Comparison of ENCODE assay signal across 8 mouse cellular contexts in genomic region chr10:82860181-82860928, GRCm38 (mm10). TPM values are rescaled to one million over a fixed set of nuclear protein-coding genes. Genes with fewer than 3 reads are reported as not detected.
DNase-seq lines count a peak whose midpoint lies in the region; ATAC-seq lines count a peak whose summit lies in the region.

No protein-coding gene starts in this region.

- peak overlapping the region; percentile 91 for H3K27ac ChIP-seq in hindbrain, embryonic 12.5 days
- H3K27ac ChIP-seq in macrophage = peak overlapping the region; percentile 94

- DNase-seq in R1 (ENCODE audit: low read depth, low spot score) = peak; percentile 78
- peak; percentile 79 for DNase-seq in cerebellum, adult 9-11 months
- DNase-seq in frontal cortex, postnatal 14 days (ENCODE audit: low spot score in 2 of 2) = peak; percentile 32 to 54
- peak; percentile 51 to 56 for DNase-seq in layer of hippocampus, postnatal 36 days
- DNase-seq in retina, postnatal 1 day = peak; percentile 82
- DNase-seq in thymus, postnatal 4 days = peak; percentile 75

- peaks cover 27% of the 10 kb centered on the region for H3K4me1 ChIP-seq in hindbrain, embryonic 12.5 days

- peak overlapping the region; percentile 86 for H3K9ac ChIP-seq in hindbrain, embryonic 12.5 days

- H3K4me3 ChIP-seq in hindbrain, embryonic 12.5 days = peak overlapping the region; percentile 76
- peak overlapping the region; percentile 83 for H3K4me3 ChIP-seq in macrophage (ENCODE audit: inconsistent target)

- H3K4me2 ChIP-seq in hindbrain, embryonic 12.5 days (replicated peaks) = peak overlapping the region; percentile 60

- under 1% methylated on average over 48 of the region's 50 CpGs for WGBS in hindbrain, embryonic 12.5 days
- under 1% methylated on average over 44 of the region's 50 CpGs for WGBS in macrophage (ENCODE audit: missing documents)

- H3K79me2 ChIP-seq in macrophage (ENCODE audit: inconsistent target) = peaks cover 53% of the 10 kb centered on the region

- ATAC-seq in hindbrain, embryonic 12.5 days (ENCODE audit: low FRiP score) = peak; percentile 59

- no peaks in the 10 kb centered on the region for H3K9me3 ChIP-seq in hindbrain, embryonic 12.5 days (replicated peaks)

- no peaks in the 10 kb centered on the region for H3K27me3 ChIP-seq in hindbrain, embryonic 12.5 days

- peaks cover 16% of the 10 kb centered on the region for H3K36me3 ChIP-seq in hindbrain, embryonic 12.5 days
- peaks cover 16% of the 10 kb centered on the region; the same call in 1 of the 2 replicates for H3K36me3 ChIP-seq in macrophage (ENCODE audit: inconsistent target)

RNA-seq across cellular contexts. Expression of gene Eid3, which starts 6.1 kb away (rescaled TPM):
- polyA plus RNA-seq in hindbrain, embryonic 12.5 days (2016; fragmentation: Nextera tagmentation; extraction: Ambion mirVana) = 0.53 and 0.59 TPM in 2 replicates
- total RNA-seq in layer of hippocampus, postnatal 36 days (2021) = 1 to 10 TPM; 1.5 to 1.9 TPM
- total RNA-seq in macrophage (2018; cell fraction: chromatin; rRNA removed) = 100 to 1,000 TPM in 17 of 26 experiments, 10 to 100 TPM in 9; 48.3 to 953 (median 167) TPM
- 10 to 100 TPM in 2 of 26 experiments, 1 to 10 TPM in 16, under 1 TPM in 8; 0.33 to 11.8 (median 2.0) TPM for total RNA-seq in macrophage (2018; cell fraction: cytosol; rRNA removed)
- 100 to 1,000 TPM in 14 of 26 experiments, 10 to 100 TPM in 12; 19.1 to 576 (median 103) TPM for total RNA-seq in macrophage (2018; cell fraction: nucleus; rRNA removed)
- polyA plus RNA-seq in macrophage (2018) = 0.26 to 0.80 TPM (median 0.35 TPM) in 3 replicates

RNA-seq across cellular contexts. Expression of gene Txnrd1, which starts 26.6 kb away (rescaled TPM):
- polyA plus RNA-seq in hindbrain, embryonic 12.5 days (2016; fragmentation: Nextera tagmentation; extraction: Ambion mirVana) = 155 TPM in 2 replicates
- total RNA-seq in layer of hippocampus, postnatal 36 days (2021) = 10 to 100 TPM; 49.0 to 53.9 TPM
- 1,000 to 10,000 TPM in 5 of 26 experiments, 100 to 1,000 TPM in 21; 113 to 1,687 (median 414) TPM for total RNA-seq in macrophage (2018; cell fraction: chromatin; rRNA removed)
- total RNA-seq in macrophage (2018; cell fraction: cytosol; rRNA removed) = 100 to 1,000 TPM in 10 of 26 experiments, 10 to 100 TPM in 16; 62.8 to 371 (median 91.2) TPM
- 100 to 1,000 TPM in 22 of 26 experiments, 10 to 100 TPM in 4; 65.8 to 967 (median 266) TPM for total RNA-seq in macrophage (2018; cell fraction: nucleus; rRNA removed)
- 84.0 to 182 TPM (median 96.0 TPM) in 3 replicates for polyA plus RNA-seq in macrophage (2018)

Comparison
In these comparisons a context has a peak if more than half of its experiments do, and no peak if none do; other contexts are left out.
1. Peak in every context shown above with its lines: DNase-seq, ATAC-seq, H3K4me3 ChIP-seq and H3K27ac ChIP-seq.